Mouse (Mus musculus) intestine, postnatal 0 days (tissue): ENCODE data around the gene Plpp1. TPM values are rescaled to one million over a fixed set of nuclear protein-coding genes. Genes with fewer than 3 reads are reported as not detected.

Experiments
- ATAC-seq: fragments of 200-750 bp; cut with Nextera tagmentation; 2 replicates; pipeline ENCODE4 v1.8.0; 2017; ENCODE audit warnings: mild to moderate bottlenecking, moderate TSS enrichment, moderate library complexity
- H3K27ac ChIP-seq: fragments of 300-500 bp; sonication (generic); 2 replicates; pipeline ENCODE4 v1.5.1; 2014; ENCODE audit warnings: mild to moderate bottlenecking, low read depth, low read length, moderate library complexity
- H3K27me3 ChIP-seq: fragments of 300-500 bp; sonication (generic); replicated peaks from 2 replicates; pipeline ENCODE4 v1.6.1; 2014; ENCODE audit warnings: low read length, mixed read lengths; ENCODE audit not compliant: control insufficient read depth, insufficient read depth
- H3K36me3 ChIP-seq: fragments of 300-500 bp; sonication (generic); 2 replicates; pipeline ENCODE4 v1.6.1; 2014; ENCODE audit warnings: mild to moderate bottlenecking, moderate library complexity; ENCODE audit not compliant: control insufficient read depth, insufficient read depth
- H3K4me1 ChIP-seq: fragments of 300-500 bp; sonication (generic); replicated peaks from 2 replicates; pipeline ENCODE4 v1.6.1; 2014; ENCODE audit warnings: antibody characterized with exemption, low read length, mixed read lengths; ENCODE audit not compliant: control insufficient read depth, insufficient read depth
- H3K4me2 ChIP-seq: fragments of 300-500 bp; sonication (generic); replicated peaks from 2 replicates; pipeline ENCODE4 v1.6.1; 2014; ENCODE audit warnings: low read depth, mild to moderate bottlenecking, moderate library complexity
- H3K4me3 ChIP-seq: fragments of 300-500 bp; sonication (generic); 2 replicates; pipeline ENCODE4 v1.5.1; 2014; ENCODE audit warnings: low read depth, low read length
- H3K9ac ChIP-seq: fragments of 300-500 bp; sonication (generic); 2 replicates; pipeline ENCODE4 v1.6.1; 2014; ENCODE audit warnings: mild to moderate bottlenecking, low read depth, low read length
- H3K9me3 ChIP-seq: fragments of 300-500 bp; sonication (generic); 2 replicates; pipeline ENCODE4 v1.6.1; 2016; ENCODE audit warnings: mixed run types; ENCODE audit not compliant: control insufficient read depth
- CTCF ChIP-seq: sonication (generic); IDR thresholded peaks from 2 replicates; pipeline ENCODE4 v1.5.1; 2016; ENCODE audit warnings: low read depth, mild to moderate bottlenecking, control low read depth, antibody characterized with exemption, moderate library complexity
- WGBS: fragments of 180-500 bp; shearing (Covaris S2); extraction: QIAGEN DNeasy Blood & Tissue Kit; methylation state at CpG from one replicate; pipeline ENCODE4 v1.1.7; 2014; 5-methylcytosine and 5-hydroxymethylcytosine counted together
- polyA plus RNA-seq: library from polyadenylated mRNA; unstranded; fragments of >200 nt; fragmentation: Nextera tagmentation; extraction: Ambion mirVana; gene quantifications from 2 replicates; pipeline ENCODE4 v1.2.1, GENCODE M21; 2015

The Plpp1 gene
- polyA plus RNA-seq, 1 experiment from 2014 or later, result 98.5 TPM

DNA sequence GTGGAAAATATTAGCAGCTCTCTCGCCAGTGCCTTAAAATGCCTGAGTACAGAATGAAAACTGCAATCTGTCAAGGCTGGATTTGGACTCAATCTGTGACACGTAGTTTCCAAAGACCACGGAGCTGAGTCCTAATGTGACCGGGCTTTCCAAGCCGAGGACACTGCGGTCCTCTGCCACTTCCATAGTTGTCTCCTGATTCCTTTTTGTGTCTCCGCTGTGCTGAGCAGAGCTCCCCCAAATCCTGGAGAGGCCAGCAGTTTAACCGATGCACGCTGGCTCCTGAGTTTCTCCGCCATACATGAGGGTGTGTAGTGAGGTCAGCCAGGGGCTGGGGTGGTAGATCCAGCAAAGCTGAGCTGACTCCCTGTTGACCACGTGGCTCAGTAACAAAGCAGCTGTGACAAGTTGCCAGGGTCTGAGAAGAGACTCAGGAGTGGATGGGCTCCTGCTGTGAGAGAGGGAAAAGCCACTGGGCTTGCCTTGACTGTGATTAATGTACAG lies 45.0 kb upstream of the Plpp1 start:
- H3K36me3 ChIP-seq, result no peaks in the 10 kb centered on the region
- peak overlapping the region; percentile 21; the same call in 1 of the 2 replicates for H3K27ac ChIP-seq
- peak; percentile 29; the same call in 1 of the 2 replicates for ATAC-seq
- no peak overlapping the region for H3K4me2 ChIP-seq
- no peak for TF ChIP-seq CTCF
- H3K9ac ChIP-seq, result no peak overlapping the region
- no peak overlapping the region for H3K4me3 ChIP-seq
- H3K9me3 ChIP-seq, result no peaks in the 10 kb centered on the region
- no peaks in the 10 kb centered on the region for H3K27me3 ChIP-seq
- 0 out of 2 replicates have a peak, but pooled peaks cover 3% of the 10 kb centered on the region for H3K4me1 ChIP-seq
- WGBS, result 54% methylated on average over 11 of the region's 11 CpGs

DNA sequence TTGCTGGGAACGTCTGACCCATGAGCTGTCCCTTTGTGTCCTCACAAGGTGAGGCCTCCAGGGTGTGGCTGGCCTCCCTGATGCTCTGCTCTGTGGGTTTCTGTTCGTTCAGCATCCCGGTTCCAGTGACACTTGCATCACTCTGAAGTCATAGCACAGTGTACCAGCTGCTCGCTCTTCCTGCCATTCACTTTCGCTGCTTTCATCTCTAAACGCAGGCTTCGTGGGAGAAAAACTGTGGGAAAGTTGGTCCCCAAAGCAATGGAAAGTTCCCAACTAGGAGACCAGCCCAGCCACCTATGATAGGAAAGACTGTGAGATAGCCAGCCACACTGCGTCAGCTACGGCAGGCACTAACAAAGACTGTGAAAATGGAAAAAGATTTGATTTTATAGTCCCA lies 43.2 kb upstream of the Plpp1 start:
- H3K27ac ChIP-seq, result no peak overlapping the region
- WGBS, result 79% methylated on average over 9 of the region's 9 CpGs
- no peak for TF ChIP-seq CTCF

DNA sequence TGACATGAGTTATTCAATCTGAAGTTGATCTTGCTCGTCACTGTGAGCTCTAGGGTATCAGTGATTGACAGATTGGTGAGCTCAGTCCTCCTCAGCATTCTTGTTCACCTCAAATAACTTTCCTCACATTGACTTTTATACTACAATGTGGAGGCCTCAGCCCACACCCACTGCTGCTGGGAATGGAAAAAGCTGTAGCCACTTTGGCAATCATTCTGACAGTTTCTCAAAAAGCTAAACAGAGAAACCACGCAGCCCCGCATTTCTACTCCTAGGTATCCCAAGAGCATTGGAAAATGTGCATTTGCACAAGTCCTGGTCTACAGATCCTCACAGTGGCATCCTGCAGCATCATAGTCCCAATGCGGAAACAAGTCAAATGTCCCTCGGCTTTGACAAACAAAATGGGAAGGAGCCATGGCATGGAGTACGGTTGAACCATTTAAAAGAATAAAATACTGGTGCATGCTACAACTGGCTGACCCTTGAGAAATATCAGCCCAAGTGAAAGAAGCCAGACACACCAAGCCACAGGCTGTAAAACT lies 42.0 kb upstream of the Plpp1 start:
- no peaks in the 10 kb centered on the region for H3K36me3 ChIP-seq
- no peak overlapping the region for H3K4me2 ChIP-seq
- H3K27ac ChIP-seq, result no peak overlapping the region
- no peak overlapping the region for H3K9ac ChIP-seq
- ATAC-seq, result no peak
- H3K4me1 ChIP-seq, result 0 out of 2 replicates have a peak, but pooled peaks cover 3% of the 10 kb centered on the region
- WGBS, result 75% methylated on average over 6 of the region's 6 CpGs
- TF ChIP-seq CTCF, result no peak
- H3K9me3 ChIP-seq, result no peaks in the 10 kb centered on the region
- H3K27me3 ChIP-seq, result no peaks in the 10 kb centered on the region
- H3K4me3 ChIP-seq, result no peak overlapping the region

More for the DNA sequence above, 43.2 kb upstream of the Plpp1 start:
- no peak for ATAC-seq
- Histone ChIP-seq H3K27me3 (no peaks in the 10 kb centered on the region), H3K4me3 (no peak overlapping the region), H3K9me3 (no peaks in the 10 kb centered on the region), H3K9ac (no peak overlapping the region), H3K36me3 (no peaks in the 10 kb centered on the region), H3K4me1 (0 out of 2 replicates have a peak, but pooled peaks cover 3% of the 10 kb centered on the region), H3K4me2 (no peak overlapping the region)

DNA sequence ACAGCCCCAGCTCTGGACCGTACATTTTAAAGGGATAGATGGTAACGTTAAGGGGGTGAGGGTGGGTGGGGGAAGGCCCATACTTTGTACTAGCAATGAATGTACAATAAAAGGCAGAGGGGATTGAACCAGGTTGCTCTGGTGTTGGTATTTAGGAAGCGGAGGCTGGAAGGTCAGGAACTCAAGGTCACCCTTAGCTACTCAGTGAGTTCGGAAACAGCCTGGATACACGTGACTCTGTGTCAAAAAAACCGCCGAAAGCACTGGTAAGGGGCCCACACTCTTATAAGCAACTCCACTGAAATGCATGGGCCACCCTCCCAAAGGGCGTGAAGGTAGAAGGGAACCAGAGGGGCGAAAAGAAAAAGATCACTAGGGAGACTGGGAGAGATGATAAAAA lies 41.2 kb upstream of the Plpp1 start:
- Histone ChIP-seq H3K27ac (no peak overlapping the region), H3K4me3 (no peak overlapping the region), H3K36me3 (no peaks in the 10 kb centered on the region), H3K9ac (no peak overlapping the region), H3K4me1 (0 out of 2 replicates have a peak, but pooled peaks cover 6% of the 10 kb centered on the region), H3K27me3 (no peaks in the 10 kb centered on the region), H3K4me2 (no peak overlapping the region), H3K9me3 (no peaks in the 10 kb centered on the region)
- no peak for ATAC-seq
- TF ChIP-seq CTCF, result no peak
- WGBS, result 76% methylated on average over 9 of the region's 9 CpGs

DNA sequence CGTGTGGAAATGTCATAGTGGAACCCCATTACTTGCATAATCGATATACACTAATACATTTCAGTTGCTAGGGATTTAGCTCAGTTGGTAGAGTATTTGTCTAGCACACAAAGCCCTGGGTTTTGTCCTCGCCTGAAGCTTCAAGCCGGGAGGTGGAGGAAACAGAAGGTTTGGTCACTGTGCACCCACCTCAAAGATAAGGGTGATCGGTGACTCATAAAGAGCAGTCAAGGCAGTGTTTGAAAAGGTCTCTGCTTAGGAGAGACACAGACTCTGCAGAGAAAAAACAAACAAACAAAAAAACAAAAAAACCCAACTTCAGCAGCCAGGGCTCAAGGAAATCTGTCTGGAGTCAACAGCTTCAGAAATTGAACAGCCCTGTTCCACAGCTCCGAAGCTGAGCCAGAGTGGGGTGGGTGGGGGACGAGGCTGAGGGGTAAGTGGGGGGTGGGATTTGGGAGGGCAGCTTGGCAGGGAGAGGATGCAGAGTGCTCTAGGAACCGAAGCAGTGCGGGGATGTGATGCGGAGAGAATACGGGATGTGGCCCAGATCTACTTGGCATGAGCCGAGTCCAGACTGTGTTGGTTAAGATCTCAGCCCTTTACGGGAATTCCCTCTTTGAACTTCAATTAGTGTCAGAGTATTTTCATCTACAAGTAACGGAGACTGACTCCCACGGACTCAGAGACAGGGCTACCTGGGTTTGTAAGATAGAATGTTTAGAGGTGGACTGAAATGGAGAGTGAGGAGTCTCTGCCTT lies 40.6 kb upstream of the Plpp1 start:
- H3K4me2 ChIP-seq, result no peak overlapping the region
- H3K4me1 ChIP-seq, result 0 out of 2 replicates have a peak, but pooled peaks cover 7% of the 10 kb centered on the region
- no peak overlapping the region for H3K27ac ChIP-seq
- H3K4me3 ChIP-seq, result no peak overlapping the region
- no peaks in the 10 kb centered on the region for H3K36me3 ChIP-seq
- no peaks in the 10 kb centered on the region for H3K9me3 ChIP-seq
- 60% methylated on average over 15 of the region's 15 CpGs for WGBS
- H3K9ac ChIP-seq, result no peak overlapping the region
- H3K27me3 ChIP-seq, result no peaks in the 10 kb centered on the region
- no peak for TF ChIP-seq CTCF
- ATAC-seq, result no peak

DNA sequence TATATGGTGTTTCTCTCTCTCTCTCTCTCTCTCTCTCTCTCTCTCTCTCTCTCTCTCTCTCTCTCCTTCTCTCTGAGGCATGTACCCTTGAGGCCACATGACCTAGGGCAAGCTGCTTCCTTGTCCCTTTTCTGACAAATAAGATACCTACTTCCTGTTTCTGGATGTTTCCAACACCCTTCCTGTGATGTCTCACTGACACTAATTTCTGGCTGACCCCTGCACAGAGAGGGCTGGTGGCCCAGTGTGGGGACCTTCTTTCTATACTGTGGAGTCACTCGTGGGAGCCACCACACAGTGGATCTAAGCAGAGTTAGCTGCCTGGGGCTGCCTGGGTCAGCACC lies 40.1 kb upstream of the Plpp1 start:
- H3K27ac ChIP-seq, result no peak overlapping the region; the same call in 1 of the 2 replicates
- H3K36me3 ChIP-seq, result no peaks in the 10 kb centered on the region
- no peak overlapping the region for H3K9ac ChIP-seq
- WGBS, result 37% methylated on average over 1 of the region's 1 CpGs
- TF ChIP-seq CTCF, result no peak
- no peak overlapping the region for H3K4me3 ChIP-seq
- no peak for ATAC-seq
- no peaks in the 10 kb centered on the region for H3K27me3 ChIP-seq
- 0 out of 2 replicates have a peak, but pooled peaks cover 7% of the 10 kb centered on the region for H3K4me1 ChIP-seq
- no peak overlapping the region for H3K4me2 ChIP-seq
- no peaks in the 10 kb centered on the region for H3K9me3 ChIP-seq
